Mouse (Mus musculus): Measurements from ENCODE around the gene Gnaq.

The Gnaq gene

GRCm38 (mm10) chr19:16325911-16326310 is 193.3 kb downstream of the Gnaq start:
- DNase-seq, result no peak

DNA sequence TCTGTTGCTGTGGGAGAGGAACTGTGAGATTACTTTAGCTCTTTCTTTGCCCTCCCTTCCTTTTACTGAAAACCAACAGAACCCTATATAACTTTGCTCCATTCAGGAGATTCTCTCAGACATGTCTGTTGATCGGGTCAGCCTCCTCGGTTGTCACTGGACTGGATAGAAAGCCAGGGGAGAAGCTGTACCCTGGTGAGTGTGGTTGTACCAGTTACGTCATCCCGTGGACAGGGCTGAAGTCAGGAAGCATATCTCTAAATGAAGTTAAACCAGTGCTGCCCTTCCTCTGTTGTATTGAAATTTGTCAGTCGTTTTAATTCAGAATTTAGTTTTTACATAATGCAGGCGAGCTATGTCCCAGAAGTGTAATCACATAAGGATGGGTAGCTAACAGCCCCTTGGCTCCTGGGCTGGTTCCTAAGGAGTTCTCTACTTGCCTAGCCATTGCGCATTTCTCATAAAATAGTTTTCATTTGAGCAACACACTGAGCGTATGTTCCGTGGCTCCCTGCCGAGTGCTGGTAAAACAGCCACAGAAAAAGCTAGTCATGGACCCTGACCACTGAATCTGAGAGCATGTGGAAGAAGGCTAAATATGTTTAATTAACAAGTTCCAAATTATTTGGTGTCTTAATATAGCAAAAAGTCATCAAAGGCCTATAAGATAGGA is 194.9 kb downstream of the Gnaq start:
- DNase-seq, result peak; percentile 27

GRCm38 (mm10) chr19:16328074-16328850 is 195.6 kb downstream of the Gnaq start:
- peak; percentile 81 for DNase-seq

GRCm38 (mm10) chr19:16329056-16329455 is 196.4 kb downstream of the Gnaq start:
- no peak for DNase-seq

GRCm38 (mm10) chr19:16329648-16330047 is 197.0 kb downstream of the Gnaq start:
- no peak for DNase-seq

DNA sequence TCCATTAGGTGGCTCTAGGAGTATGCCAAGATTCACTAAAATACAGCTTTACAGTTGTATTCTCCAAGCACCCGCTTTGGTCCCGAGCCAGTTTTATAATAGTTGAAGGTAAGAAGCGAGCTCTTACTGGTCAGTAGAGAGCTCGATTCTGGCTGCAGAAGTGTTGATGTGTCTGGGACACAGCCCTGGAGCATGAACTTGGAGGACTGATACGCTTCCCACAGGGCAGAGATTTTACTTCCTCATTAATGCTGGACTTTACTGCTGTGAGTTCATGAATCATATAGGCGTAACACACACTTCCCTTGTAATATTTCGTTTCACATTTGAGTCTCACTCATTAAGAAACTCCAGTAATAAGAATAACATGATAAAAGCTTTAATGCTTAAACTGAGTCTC is 197.5 kb downstream of the Gnaq start:
- no peak for DNase-seq

- no peak for DNase-seq
Measured at GRCm38 (mm10) chr19:16331047-16331446, 198.4 kb downstream of the Gnaq start.

DNA sequence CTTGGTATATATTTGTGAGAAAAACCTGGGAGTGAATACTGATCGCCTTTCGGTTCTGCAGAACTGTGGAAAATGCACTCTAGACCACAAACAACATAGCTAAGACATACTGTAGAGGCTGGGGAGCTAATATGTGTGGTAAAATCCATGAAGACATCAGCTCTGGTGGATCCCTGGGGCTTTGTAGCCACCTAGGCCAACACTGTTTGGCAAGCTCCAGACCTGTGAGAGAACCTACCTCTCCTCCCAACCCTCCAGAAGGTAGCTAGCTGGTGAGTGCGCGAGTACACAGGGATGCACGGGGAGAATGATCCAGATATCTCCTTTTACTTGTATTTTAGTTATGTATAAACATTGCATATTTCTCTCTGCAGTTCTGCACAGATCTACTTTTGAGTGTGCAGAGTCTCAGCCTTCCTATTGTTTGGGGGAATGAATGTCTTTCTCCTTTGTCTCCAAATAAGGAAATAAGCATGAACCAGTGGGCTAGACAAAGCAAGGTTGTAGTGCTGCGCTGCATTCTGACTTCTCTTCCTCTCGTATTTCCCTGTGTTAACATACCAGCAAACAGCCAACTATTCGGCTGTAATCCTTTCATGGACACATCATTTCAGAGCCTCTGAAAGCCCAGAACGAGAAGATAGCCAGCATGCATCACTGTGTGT is 205.4 kb downstream of the Gnaq start:
- DNase-seq, result peak; percentile 24

DNA sequence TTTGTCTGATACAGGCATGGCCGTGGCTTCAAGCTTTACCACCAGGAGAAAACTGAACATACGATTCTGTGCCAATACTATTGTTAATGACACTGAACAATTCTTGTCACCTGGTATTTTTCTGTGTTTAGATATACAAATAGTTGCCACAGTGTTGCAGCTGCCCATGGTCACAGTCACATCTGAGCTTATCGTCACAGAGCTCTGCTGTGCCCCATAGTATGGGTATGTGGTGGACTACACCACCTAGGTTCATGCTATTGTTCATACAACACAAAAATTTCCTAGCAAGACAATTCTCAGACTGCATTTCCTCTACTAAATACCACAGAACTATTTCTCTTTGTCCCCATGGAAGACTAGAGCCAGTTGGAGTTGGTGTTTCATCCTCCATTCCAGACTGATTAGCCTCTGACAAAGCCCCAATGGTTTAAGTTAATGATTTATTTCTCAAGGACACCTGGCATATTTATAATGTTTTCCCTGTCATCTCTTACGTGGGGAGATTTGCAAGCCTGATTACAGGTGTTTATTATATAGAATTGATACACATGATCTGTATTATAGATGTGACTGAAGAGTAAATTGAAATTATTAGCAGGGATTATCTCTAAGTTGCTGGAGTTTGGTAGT is 207.4 kb downstream of the Gnaq start:
- DNase-seq, result no peak

DNA sequence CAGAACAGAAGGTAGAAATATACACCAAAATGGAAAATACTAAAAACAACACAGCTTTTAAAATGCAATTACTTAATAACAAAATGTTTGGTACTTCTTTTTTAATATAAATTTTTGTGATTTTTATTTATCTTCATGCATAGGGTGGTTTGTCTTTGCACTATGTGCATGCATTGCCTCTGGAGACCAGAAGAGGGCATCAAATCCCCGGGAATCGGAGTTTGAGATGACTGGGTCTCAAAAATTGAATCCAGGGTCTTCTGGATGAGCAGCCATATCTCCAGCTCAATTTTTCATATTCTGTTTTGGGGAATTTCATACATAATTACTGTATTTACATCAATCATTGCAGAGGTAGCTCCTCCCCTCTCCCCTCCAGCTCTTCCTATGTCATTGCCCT is 210.1 kb downstream of the Gnaq start:
- no peak for DNase-seq

DNA sequence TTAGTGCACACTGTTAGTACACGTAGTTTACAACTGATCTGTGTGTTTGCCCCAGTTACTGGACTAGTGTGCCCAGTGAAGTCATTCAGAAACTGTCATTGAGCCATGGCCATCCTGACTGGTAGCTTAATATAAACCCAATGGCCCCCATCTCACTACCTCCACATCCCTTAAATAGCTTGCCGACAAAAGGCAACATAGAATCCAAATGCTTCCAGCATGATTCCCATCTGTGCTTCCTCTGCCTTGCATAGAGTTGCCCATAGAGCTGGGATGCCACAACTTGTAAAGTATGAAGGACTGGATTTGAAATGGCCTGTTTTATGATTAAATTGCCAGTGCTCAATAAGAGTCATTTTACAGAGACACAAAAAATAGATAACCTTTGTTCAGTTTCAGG is 212.9 kb downstream of the Gnaq start:
- no peak for DNase-seq

DNA sequence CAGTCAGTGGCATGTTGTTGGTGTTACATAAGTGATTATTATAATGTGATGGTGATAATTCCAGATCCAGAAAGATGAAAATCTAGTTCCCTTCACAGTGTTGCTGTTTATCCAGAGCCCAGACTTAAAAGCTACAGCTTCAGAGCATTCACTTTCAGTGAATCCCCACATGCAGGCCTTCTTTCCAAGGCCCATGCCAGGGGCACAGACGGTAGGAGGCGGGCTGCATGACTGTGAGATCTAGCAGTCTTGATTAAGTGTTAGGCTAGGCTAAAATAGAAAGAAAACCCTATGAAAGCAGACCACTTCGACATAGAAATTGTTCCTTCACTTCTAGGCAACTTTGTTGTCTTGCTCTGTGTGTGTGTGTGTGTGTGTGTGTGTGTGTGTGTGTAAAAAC is 214.4 kb downstream of the Gnaq start:
- no peak for DNase-seq

GRCm38 (mm10) chr19:16353701-16354136 is 221.1 kb downstream of the Gnaq start:
- no peak for DNase-seq

GRCm38 (mm10) chr19:16358148-16358547 is 225.5 kb downstream of the Gnaq start:
- no peak for DNase-seq

GRCm38 (mm10) chr19:16358905-16359304 is 226.3 kb downstream of the Gnaq start:
- DNase-seq, result no peak

DNA sequence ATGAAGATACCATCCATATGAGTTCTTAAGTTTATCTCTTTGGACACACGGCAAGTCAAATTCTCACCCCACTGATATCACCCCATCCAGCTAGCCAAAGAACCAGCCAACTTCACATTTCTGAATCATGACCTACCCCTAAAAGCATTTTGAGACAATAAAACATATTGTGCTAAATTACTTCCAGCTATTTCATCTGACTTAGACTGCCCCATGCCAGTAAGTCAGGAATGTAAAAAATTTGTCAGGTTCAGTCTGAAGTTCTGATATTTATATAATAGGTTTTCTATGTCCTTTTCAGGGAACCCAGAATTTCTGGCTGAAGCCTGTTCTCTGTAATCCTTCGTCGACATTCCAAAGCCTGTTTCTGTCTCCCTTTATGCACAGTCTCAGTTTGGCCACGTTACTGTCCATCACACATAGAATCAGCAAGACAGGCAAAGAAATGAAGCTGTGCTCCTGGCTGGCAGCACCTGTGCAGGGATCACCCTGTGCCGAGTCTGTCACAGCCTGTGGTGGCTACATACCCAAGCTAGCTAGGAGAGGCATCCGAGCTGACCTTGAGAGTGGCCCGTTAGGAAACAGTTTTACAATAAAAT is 233.9 kb downstream of the Gnaq start:
- DNase-seq, result no peak

DNA sequence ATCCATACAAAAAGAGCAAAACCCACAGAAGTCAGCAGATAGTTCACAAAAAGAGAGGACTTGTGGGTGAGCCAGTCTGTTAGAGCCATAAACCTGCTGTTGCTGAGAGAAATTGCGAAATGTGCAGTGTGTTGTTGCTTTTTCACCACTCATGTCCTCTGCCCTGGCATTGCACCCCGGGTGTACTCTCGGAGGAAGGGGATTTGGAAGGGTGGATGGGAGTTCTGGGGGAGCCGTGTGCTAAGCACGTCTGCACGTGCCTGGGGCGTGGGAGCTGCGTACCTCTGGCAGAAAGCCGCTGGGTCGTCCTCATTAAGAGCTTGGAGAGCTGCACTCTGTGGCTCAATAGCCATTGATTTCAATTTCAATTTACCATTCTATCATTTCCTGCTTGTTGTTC is 234.6 kb downstream of the Gnaq start:
- no peak for DNase-seq

GRCm38 (mm10) chr19:16371680-16372079 is 239.0 kb downstream of the Gnaq start:
- DNase-seq, result no peak

DNA sequence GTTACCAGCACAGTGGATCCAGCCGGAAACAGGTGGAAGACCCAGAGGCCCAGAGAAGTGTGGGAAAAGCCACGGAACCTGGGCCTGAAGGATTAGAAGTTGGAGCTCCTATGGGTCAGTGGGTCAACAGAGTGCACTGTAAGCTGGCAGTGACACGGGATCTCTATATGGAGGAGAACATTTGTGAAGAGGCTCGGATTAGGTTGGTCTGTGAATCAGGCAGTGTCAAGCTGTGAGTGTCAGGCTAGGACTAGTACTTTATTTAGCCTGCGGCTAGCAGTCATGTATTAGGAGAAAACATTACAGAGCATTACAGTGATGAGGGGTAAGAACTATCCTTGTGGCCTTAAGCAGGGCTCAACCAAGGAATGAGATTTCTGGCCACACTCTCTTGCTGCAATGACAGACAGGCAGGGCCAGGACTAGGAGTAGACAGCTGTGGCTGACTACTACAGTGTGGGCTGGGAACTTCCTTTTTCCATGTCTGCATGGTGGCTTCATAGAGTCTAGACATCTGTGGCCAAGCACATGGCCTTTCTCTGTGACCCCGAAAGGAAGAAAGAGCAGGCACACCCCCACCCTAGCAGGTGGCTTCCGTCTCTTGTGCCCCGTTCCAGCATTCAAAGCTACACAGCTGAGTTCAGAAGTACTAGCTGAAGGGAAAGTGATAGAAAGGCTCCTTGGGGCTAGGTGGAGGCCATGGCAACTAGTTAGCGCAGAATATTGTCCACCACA is 240.3 kb downstream of the Gnaq start:
- no peak for DNase-seq

- DNase-seq, result no peak
Measured at GRCm38 (mm10) chr19:16375881-16376280, 243.2 kb downstream of the Gnaq start.

DNA sequence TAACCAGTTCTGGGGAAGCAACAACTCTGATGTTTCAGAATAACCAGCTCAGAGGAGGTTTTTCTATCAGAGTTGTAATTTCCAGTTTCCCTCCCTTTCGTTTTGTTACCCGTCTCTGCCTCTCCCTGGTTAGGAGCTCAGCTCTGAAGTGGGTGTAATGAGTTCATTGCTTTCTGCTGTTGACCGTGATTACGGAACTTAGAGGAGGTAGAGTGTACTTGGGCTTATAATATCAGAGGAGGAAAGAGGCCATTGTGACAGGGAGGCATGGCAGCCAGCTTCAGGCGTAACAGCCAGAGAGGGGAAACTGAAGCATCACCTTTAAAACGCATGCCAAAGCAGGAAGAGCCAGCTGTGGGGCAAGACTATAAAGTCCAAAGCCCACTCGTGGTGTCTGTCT is 245.9 kb downstream of the Gnaq start:
- DNase-seq, result no peak

GRCm38 (mm10) chr19:16379687-16380086 is 247.1 kb downstream of the Gnaq start:
- DNase-seq, result no peak

Measured in cerebellum, adult 11 months (tissue).